Mouse (Mus musculus) ovary, postnatal 10 days (tissue): Measurements from ENCODE around the gene Dgkg.

Source experiments
- DNase-seq: peaks from one replicate; pipeline ENCODE4 v3.0.0; 2022; ENCODE audit warnings: low spot score

Gene Dgkg

GRCm38 (mm10) chr16:22645256-22645655 is 11.8 kb downstream of the Dgkg start:
- no peak for DNase-seq

- DNase-seq: no peak
Observed at GRCm38 (mm10) chr16:22643460-22643859, 13.6 kb downstream of the Dgkg start.

- DNase-seq: no peak
Observed at GRCm38 (mm10) chr16:22642953-22643352, 14.1 kb downstream of the Dgkg start.

GRCm38 (mm10) chr16:22642054-22642453 is 15.0 kb downstream of the Dgkg start:
- no peak for DNase-seq

- DNase-seq: no peak
Observed at GRCm38 (mm10) chr16:22641588-22641987, 15.4 kb downstream of the Dgkg start.

- DNase-seq: no peak
Observed at GRCm38 (mm10) chr16:22637311-22637710, 19.7 kb downstream of the Dgkg start.

- DNase-seq: no peak
Observed at GRCm38 (mm10) chr16:22635706-22636105, 21.3 kb downstream of the Dgkg start.

GRCm38 (mm10) chr16:22633063-22633462 is 24.0 kb downstream of the Dgkg start:
- no peak for DNase-seq

- DNase-seq: no peak
Observed at GRCm38 (mm10) chr16:22630351-22630750, 26.7 kb downstream of the Dgkg start.

- DNase-seq: no peak
Observed at GRCm38 (mm10) chr16:22629900-22630299, 27.1 kb downstream of the Dgkg start.

- DNase-seq: no peak
Observed at GRCm38 (mm10) chr16:22625987-22626386, 31.0 kb downstream of the Dgkg start.

- DNase-seq: no peak
Observed at GRCm38 (mm10) chr16:22625412-22625811, 31.6 kb downstream of the Dgkg start.

GRCm38 (mm10) chr16:22622286-22622685 is 34.7 kb downstream of the Dgkg start:
- DNase-seq: no peak

- no peak for DNase-seq
Observed at GRCm38 (mm10) chr16:22621299-22621920, 35.6 kb downstream of the Dgkg start.

GRCm38 (mm10) chr16:22618424-22619056 is 38.5 kb downstream of the Dgkg start:
- no peak for DNase-seq

GRCm38 (mm10) chr16:22615805-22616204 is 41.2 kb downstream of the Dgkg start:
- DNase-seq: no peak

GRCm38 (mm10) chr16:22613186-22614073 is 43.6 kb downstream of the Dgkg start:
- DNase-seq: no peak

- DNase-seq: no peak
Observed at GRCm38 (mm10) chr16:22608046-22608445, 49.0 kb downstream of the Dgkg start.

- no peak for DNase-seq
Observed at GRCm38 (mm10) chr16:22606989-22607388, 50.0 kb downstream of the Dgkg start.

- DNase-seq: no peak
Observed at GRCm38 (mm10) chr16:22602399-22602798, 54.6 kb downstream of the Dgkg start.

GRCm38 (mm10) chr16:22601756-22602155 is 55.3 kb downstream of the Dgkg start:
- no peak for DNase-seq

GRCm38 (mm10) chr16:22600108-22600699 is 56.8 kb downstream of the Dgkg start:
- no peak for DNase-seq

GRCm38 (mm10) chr16:22598741-22599140 is 58.3 kb downstream of the Dgkg start:
- DNase-seq: no peak
